Mouse (Mus musculus) G1E (cell line): ENCODE results near the gene Nr2e1.

Experiments used
- CTCF ChIP-seq: IDR thresholded peaks from 2 replicates; pipeline ENCODE4 v1.5.1; 2012; ENCODE audit warnings: low read depth, low read length, inconsistent platforms, mixed read lengths
- GATA1 ChIP-seq: IDR thresholded peaks from 2 replicates; pipeline ENCODE4 v1.6.1; 2012; ENCODE audit warnings: borderline replicate concordance, low read length, inconsistent platforms, mixed read lengths
- POLR2AphosphoS5 ChIP-seq: IDR thresholded peaks from 2 replicates; pipeline ENCODE4 v1.6.1; 2012; ENCODE audit warnings: low read depth, low read length, inconsistent platforms; ENCODE audit not compliant: insufficient replicate concordance
- TAL1 ChIP-seq: conservative IDR thresholded peaks from 2 replicates; pipeline ENCODE4 v1.6.1; 2012; ENCODE audit warnings: low read depth, low read length, inconsistent platforms, mixed read lengths

DNA sequence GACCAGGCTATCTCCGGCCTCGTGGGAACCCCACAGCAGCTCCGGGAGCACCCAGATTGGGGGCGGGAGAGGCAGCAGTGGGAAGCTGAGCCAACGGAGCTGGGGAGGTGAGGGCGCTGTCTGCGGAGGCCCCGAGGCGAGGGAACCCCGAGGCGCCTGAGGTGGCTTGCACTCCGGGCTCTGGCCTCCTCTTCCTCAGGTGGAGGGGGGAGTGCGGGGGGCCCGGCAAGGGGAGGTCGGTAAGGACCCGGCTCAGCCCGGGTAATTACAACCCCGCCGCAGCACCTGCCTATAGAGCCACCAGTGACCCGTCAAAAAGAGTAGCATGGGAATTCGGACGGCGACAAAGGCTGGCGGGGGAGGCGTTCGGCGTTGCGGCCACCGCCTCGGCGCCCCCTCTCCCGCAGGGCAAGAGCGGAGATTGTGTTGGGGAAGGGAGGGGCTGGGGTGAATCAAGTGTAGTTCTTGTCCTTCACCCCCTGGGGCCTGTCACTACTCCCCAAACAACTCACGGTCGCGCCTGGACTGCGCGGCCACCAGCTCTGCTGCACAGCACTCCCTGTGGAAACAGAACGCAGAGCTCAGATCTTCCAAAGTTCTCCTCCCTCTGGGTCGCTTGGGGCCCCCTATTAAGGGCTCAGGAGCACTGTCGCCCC, 3.8 kb downstream of the Nr2e1 start:
- TF ChIP-seq CTCF (no peak), POLR2AphosphoS5 (no peak), GATA1 (no peak), TAL1 (no peak)
